Mouse (Mus musculus) monocyte, adult 5-6 weeks (primary cell): ENCODE measurements at regions not wholly inside any gene's neighbourhood (a gene's known extent, or its start where the extent isn't known, plus 50 kb on each side); places are given as distances from the start of the nearest gene placed in this dataset.

Source experiments
- ATAC-seq: fragments of 153-309, 156-312 bp; replicated peaks from 2 replicates; pipeline ENCODE4 v1.8.0; 2017; ENCODE audit warnings: mild to moderate bottlenecking; ENCODE audit not compliant: low TSS enrichment, insufficient number of reproducible peaks, severe bottlenecking, poor library complexity, low FRiP score

DNA sequence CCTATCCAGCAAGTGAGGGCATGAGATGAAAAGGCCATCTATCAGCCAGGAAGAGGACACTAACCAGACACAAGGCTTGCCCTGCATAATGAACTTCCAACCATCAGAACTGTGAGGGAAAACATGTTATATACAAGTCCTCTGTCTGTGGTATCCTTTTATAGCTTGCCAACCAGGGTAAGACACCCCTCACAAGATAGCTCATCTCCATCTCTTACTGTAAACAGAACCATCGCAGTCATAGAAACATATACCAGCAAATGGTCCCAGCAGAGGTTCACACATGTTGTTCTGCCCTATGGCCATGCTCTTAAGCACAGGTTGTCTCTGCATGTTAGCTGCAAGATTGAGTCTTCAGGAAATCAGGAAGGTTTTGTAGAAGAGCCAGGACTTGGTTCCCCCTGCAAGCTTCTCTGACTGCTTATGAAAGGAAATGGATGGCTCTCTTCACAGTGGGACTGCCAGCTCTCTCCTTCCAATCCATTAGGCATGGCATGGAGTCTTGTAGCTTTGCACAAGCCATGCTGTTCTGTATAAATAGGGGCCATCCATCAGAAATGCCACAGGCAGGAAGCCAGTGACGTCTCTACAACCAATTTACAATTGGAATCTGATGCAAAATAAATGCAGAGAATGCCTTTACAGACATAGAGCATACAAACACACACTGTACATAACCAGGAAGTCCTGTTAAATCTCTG lies 1514.0 kb upstream of the Lrrc6 start:
- no peak for ATAC-seq

GRCm38 (mm10) chr15:68011162-68011561 lies 1510.5 kb upstream of the Lrrc6 start:
- no peak for ATAC-seq

- no peak for ATAC-seq
Measured at GRCm38 (mm10) chr15:68010189-68010588, 1509.5 kb upstream of the Lrrc6 start.

DNA sequence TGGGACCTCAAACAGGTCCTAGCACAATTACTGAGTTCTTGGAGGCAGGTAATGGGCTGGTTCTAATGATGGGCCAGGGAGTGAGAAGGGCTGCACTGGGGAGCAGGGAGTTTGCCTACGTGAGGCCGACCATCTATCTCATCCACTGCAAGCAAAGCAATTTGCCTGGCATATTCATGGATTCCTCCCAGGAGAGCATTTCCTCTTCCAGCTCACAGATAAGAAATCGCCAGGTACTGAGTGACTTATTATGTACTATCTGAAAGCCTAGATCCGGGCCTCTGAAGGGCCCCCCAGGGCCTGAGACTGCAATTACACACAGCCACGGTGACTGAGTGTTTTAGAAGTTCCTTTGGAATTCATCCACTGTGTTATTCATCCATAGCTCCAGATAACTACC lies 1504.1 kb upstream of the Lrrc6 start:
- ATAC-seq = no peak

GRCm38 (mm10) chr15:67996532-67996931 lies 1495.8 kb upstream of the Lrrc6 start:
- ATAC-seq = no peak

GRCm38 (mm10) chr15:67989428-67990272 lies 1488.9 kb upstream of the Lrrc6 start:
- ATAC-seq = no peak

DNA sequence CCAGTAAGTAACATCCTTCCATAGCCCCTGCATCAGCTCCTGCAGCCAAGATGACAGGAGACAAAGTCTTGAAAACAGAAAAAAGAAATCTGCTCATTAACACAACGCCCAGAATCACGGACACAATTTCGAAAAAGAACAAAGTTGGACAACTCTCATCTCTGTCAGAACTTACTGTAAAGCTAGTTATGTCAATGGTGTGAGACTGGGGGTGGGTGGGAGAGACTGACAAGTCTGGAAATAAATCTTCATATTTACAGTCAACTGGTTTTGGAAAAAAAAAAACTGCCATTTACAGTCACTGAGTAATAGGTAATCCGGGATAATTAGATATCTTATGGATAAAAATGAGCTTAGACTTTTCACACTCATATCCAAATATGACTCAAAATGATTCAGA lies 1487.2 kb upstream of the Lrrc6 start:
- no peak for ATAC-seq

- ATAC-seq = no peak
Measured at GRCm38 (mm10) chr15:67983253-67983652, 1482.5 kb upstream of the Lrrc6 start.

- no peak for ATAC-seq
Measured at GRCm38 (mm10) chr15:67981876-67982275, 1481.2 kb upstream of the Lrrc6 start.

DNA sequence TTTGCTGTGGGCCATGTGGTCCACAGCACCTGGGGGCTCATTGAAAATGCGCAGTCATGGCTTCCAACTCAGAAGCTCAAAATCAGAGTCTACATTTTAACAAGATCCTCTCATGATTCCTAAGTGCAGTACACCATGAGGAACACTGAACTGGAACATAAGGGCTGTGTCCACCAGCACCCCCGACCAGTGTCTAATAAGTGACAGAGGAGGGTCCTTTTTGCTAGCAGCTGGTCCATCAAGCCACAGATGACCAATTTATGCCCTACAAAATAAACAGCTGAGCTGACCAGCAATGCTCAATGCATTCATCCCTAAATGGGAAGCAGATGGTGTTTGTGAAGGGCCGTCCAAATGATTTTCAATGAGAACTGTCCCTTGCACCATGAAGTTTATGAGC lies 1478.7 kb upstream of the Lrrc6 start:
- no peak for ATAC-seq

DNA sequence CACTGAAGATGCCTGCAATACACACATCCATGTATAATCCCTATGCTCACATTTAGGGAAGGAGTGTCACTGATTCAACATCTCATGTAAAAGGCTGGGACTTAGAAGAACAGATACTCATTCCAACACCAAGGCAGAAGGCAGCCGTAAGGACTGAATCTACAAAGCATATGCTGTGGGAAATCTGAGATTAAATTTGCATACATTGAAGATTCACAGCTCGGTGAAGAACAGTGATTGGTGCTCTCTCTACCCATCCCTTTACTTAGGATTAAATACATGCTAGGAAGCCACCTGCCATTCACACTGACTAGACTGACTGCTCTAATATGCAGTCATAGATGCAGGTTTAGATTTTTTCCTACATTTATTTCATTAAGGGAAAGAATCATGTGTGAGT lies 1476.5 kb upstream of the Lrrc6 start:
- no peak for ATAC-seq

- no peak for ATAC-seq
Measured at GRCm38 (mm10) chr15:67971998-67972397, 1471.3 kb upstream of the Lrrc6 start.

DNA sequence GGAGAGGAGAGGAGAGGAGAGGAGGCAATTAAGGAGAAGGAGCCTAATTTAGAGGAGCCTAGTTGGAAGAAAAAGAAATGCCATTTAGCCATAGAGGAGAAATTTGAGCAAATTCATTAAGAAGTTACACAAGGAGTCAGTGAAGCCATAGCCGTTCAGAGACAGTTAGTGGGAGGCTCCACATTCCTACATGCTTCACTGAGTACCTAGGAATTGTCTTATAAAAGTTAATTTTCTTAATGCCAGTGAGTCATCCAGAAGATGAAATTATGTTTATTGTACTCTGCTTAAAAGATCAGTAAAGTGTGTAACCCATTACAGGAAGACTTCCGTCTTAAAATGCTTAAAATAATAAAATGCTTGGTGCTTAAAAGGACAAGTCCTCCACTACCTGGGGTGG lies 1453.5 kb upstream of the Lrrc6 start:
- no peak for ATAC-seq

GRCm38 (mm10) chr15:67950281-67951040 lies 1449.8 kb upstream of the Lrrc6 start:
- ATAC-seq = no peak

DNA sequence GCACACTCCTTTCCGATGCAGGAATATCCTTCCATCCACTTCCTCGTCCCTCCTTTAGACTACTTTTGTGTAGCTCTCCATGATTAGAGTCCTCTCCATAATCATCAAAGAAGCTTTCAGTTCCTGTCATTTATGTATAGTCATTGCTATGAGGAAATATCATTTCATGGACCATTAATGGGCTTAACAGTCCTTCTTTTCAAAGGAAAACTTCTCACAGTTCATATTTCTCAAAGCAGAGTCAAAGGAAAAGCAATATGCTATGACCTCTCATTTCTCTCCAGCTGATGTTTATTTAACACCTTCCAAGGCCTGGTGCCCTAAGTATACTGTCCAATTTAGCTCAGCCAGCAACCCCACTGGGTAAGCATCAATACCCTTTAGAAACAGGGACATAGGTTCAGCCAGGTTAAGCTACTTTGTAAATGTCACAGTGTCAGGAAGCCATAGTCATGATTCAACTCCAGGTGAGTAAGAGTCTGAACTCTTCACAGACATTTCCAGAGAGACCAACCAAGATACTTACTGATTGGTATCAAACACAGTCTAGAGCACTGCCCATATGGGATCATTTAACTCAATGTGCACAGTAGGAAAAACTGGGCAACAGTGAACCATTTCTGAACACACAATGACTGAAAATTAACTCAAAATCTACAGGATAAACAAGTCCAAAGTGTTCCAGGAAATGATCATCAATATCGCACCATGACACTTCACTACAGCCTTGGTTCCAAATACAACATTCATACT lies 1443.8 kb upstream of the Lrrc6 start:
- ATAC-seq = no peak

DNA sequence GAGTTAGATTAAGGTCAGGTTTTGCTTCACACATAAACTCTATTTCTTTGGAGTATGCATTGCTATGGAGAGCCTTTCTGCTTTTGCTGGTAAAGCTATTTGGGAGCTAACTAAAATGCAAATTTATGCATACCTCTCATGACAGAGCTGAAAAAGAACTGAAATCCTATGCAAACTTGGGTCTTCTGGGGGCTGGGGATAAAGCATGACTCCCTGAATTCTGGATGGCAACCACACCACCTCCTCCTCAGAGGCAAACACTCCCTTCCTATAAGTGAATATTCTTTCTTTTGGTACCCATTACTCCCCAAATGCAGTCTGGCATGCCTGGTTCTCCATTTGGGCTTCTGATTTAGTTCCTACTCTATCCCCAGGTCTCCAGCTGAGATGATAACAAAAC lies 1442.3 kb upstream of the Lrrc6 start:
- ATAC-seq = no peak

DNA sequence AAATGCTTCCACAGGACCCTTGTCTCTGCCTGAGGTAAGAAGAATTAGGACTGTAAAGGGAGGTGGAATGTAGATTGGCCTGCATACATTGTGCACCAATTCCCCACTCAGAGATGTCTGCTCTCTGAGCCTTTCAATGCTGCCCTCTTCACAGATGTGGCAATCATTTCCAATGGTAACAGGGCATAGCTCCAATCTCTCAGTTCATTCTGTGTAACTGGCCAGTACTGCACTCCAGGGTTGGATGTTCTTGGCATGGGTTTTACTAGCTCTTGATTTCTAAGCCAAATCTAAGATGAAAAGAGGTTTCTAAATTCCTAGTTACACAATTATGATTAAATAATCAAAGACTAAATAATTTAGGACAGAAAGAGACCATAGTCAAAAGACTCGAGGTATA lies 1439.8 kb upstream of the Lrrc6 start:
- ATAC-seq = no peak

GRCm38 (mm10) chr15:67924885-67925284 lies 1424.2 kb upstream of the Lrrc6 start:
- no peak for ATAC-seq

DNA sequence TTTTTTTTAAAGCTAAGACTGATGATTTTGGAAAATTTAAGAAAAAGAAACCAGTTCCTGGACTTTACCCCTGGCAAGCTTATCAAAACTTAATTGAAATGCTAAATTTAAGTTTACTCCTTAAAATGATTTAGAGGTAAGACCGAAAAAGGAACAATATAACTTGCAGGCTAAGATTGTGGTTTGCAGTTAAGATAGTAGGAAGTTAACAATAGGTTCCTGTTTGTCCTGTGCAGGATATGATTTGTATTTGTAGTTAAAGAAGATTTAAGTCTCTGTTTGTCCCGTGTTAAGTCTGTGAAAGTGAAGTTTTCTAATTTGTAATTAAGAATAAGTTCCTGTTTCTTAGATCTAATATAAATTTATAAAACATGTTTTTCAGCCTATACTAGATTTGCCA lies 1406.3 kb upstream of the Lrrc6 start:
- no peak for ATAC-seq
